Mouse (Mus musculus): ENCODE measurements around the gene Prpsap2. TPM values are rescaled to one million over a fixed set of nuclear protein-coding genes. Genes with fewer than 3 reads are reported as not detected.

Gene Prpsap2
- polyA plus RNA-seq, 1 experiment from 2014 or later = 49.8 TPM

DNA sequence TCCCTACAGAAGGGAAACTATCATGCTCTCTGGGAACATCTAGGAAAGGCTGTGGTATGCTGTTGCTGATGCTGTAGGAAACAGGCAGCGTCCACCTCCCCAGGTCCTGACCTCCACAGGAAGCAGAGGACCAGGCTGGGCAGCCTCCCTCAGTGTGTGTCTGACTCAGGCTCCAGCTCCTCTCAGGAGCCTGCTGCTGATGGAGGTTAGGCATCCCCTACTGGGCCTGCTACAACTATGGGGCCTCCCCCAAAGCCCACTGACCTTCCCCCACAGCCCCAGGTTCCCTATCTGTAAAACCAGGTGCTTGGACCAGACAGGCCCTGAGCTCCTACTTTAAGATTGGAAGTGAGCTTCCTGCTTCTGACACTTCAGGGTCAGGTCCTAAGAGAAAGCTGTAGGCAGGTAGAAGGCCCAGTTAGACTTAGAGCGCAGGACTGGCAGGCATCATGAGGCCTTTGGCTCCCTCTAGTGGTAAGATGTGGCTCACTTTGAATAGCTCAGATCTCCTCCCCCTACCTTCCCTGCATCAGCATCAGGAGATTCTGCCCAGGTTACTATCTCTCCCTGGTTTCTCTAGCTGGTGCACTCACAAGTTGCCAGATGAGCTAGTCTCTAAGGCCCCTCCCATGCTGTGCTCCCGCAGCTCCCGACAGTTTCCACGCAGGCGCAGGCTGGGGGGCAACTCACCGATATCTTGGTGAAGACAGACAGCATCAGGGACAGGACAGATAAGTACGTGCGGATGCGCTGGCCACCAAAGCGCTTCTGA lies 47.4 kb downstream of the Prpsap2 start:
- H3K9ac ChIP-seq (replicated peaks) = no peak overlapping the region
- no peak overlapping the region for H3K27ac ChIP-seq (replicated peaks)
- H3K4me2 ChIP-seq = no peak overlapping the region
- H3K4me3 ChIP-seq (replicated peaks) = no peak overlapping the region
- no peaks in the 10 kb centered on the region for H3K36me3 ChIP-seq
- 0 out of 2 replicates have a peak, but pooled peaks cover 2% of the 10 kb centered on the region for H3K4me1 ChIP-seq
- peak; percentile 89 for ATAC-seq (ENCODE audit: low FRiP score)
- no peaks in the 10 kb centered on the region for H3K27me3 ChIP-seq (replicated peaks)
- no peaks in the 10 kb centered on the region for H3K9me3 ChIP-seq (replicated peaks)
- 44% methylated on average over 11 of the region's 11 CpGs for WGBS

- no peak overlapping the region for H3K4me2 ChIP-seq
- 0 out of 2 replicates have a peak, but pooled peaks cover 2% of the 10 kb centered on the region for H3K4me1 ChIP-seq
- no peak overlapping the region for H3K9ac ChIP-seq (replicated peaks)
- no peak overlapping the region for H3K4me3 ChIP-seq (replicated peaks)
- no peaks in the 10 kb centered on the region for H3K27me3 ChIP-seq (replicated peaks)
- H3K9me3 ChIP-seq (replicated peaks) = no peaks in the 10 kb centered on the region
- no peak overlapping the region for H3K27ac ChIP-seq (replicated peaks)
- H3K36me3 ChIP-seq = no peaks in the 10 kb centered on the region
- ATAC-seq (ENCODE audit: low FRiP score) = no peak
- 53% methylated on average over 15 of the region's 15 CpGs for WGBS
These were observed 48.6 kb downstream of the Prpsap2 start for GRCm38 (mm10) chr11:61713157-61713855.

- Histone ChIP-seq H3K27ac (replicated peaks) (no peak overlapping the region), H3K4me1 (no peaks in the 10 kb centered on the region), H3K4me3 (replicated peaks) (no peak overlapping the region), H3K36me3 (no peaks in the 10 kb centered on the region), H3K4me2 (no peak overlapping the region), H3K9ac (replicated peaks) (no peak overlapping the region), H3K27me3 (replicated peaks) (no peaks in the 10 kb centered on the region), H3K9me3 (replicated peaks) (no peaks in the 10 kb centered on the region)
- 64% methylated on average over 3 of the region's 3 CpGs for WGBS
- ATAC-seq (ENCODE audit: low FRiP score) = no peak
These were observed 53.0 kb downstream of the Prpsap2 start for GRCm38 (mm10) chr11:61708928-61709327.

- Histone ChIP-seq H3K9me3 (replicated peaks) (no peaks in the 10 kb centered on the region), H3K27ac (replicated peaks) (no peak overlapping the region), H3K9ac (replicated peaks) (no peak overlapping the region), H3K4me1 (no peaks in the 10 kb centered on the region), H3K4me3 (replicated peaks) (no peak overlapping the region), H3K27me3 (replicated peaks) (no peaks in the 10 kb centered on the region), H3K4me2 (no peak overlapping the region), H3K36me3 (no peaks in the 10 kb centered on the region)
- WGBS = 86% methylated on average over 4 of the region's 4 CpGs
- no peak for ATAC-seq (ENCODE audit: low FRiP score)
These were observed 55.7 kb downstream of the Prpsap2 start for GRCm38 (mm10) chr11:61706232-61706631.

GRCm38 (mm10) chr11:61705581-61705980 lies 56.3 kb downstream of the Prpsap2 start:
- Histone ChIP-seq H3K4me3 (replicated peaks) (no peak overlapping the region), H3K9ac (replicated peaks) (no peak overlapping the region), H3K9me3 (replicated peaks) (no peaks in the 10 kb centered on the region), H3K4me1 (no peaks in the 10 kb centered on the region), H3K27me3 (replicated peaks) (no peaks in the 10 kb centered on the region), H3K4me2 (no peak overlapping the region), H3K36me3 (no peaks in the 10 kb centered on the region), H3K27ac (replicated peaks) (no peak overlapping the region)
- WGBS = 94% methylated on average over 2 of the region's 2 CpGs
- no peak for ATAC-seq (ENCODE audit: low FRiP score)

- H3K9ac ChIP-seq (replicated peaks) = no peak overlapping the region
- no peaks in the 10 kb centered on the region for H3K4me1 ChIP-seq
- H3K4me2 ChIP-seq = no peak overlapping the region
- H3K36me3 ChIP-seq = no peaks in the 10 kb centered on the region
- H3K9me3 ChIP-seq (replicated peaks) = no peaks in the 10 kb centered on the region
- ATAC-seq (ENCODE audit: low FRiP score) = no peak
- no peak overlapping the region for H3K27ac ChIP-seq (replicated peaks)
- WGBS = 95% methylated on average over 5 of the region's 5 CpGs
- H3K4me3 ChIP-seq (replicated peaks) = no peak overlapping the region
- H3K27me3 ChIP-seq (replicated peaks) = no peaks in the 10 kb centered on the region
These were observed 59.4 kb downstream of the Prpsap2 start for GRCm38 (mm10) chr11:61702494-61702893.

DNA sequence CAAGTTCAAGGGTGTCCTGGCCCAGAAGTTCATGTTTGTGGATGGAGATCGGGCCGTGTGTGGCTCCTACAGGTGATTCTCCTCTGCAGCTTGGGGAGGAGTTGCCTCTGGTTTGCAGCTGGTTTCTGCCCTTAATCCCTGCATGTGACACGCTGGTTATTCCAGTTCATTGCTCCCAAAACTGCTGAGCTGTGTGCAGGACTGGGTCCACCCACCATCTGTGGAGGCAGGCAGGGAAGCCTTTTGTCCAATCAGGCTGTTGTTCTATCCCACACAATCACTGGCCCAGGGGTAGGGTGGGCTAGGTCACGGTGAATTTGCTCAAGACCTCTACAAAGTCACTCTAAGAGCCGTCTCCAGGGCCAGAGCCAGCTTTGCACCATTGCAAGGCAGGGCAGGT lies 60.2 kb downstream of the Prpsap2 start:
- ATAC-seq (ENCODE audit: low FRiP score) = no peak
- Histone ChIP-seq H3K4me2 (no peak overlapping the region), H3K9me3 (replicated peaks) (no peaks in the 10 kb centered on the region), H3K36me3 (no peaks in the 10 kb centered on the region), H3K27ac (replicated peaks) (no peak overlapping the region), H3K4me1 (no peaks in the 10 kb centered on the region), H3K27me3 (replicated peaks) (no peaks in the 10 kb centered on the region), H3K9ac (replicated peaks) (no peak overlapping the region), H3K4me3 (replicated peaks) (no peak overlapping the region)
- 32% methylated on average over 5 of the region's 5 CpGs for WGBS

DNA sequence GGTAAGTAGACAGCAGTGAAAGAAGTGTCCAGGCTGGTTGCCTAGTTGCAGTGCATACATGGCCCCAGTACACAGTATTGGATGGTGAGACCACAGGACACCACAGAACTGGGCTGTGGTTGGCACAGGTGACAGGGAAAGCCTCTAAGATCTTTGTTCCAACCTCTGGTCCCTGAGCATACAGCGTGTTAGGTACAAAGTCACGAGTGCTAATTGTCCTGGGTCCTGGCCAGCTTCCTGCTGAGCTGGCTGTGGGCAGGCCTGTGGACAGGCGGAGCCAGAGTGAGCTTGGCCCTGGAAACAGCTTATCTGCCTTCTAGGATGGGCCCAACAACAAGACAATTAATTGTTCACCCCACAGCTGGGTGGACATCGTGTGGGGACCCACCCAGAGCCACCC lies 62.0 kb downstream of the Prpsap2 start:
- no peak for ATAC-seq (ENCODE audit: low FRiP score)
- Histone ChIP-seq H3K9ac (replicated peaks) (no peak overlapping the region), H3K4me3 (replicated peaks) (no peak overlapping the region), H3K4me2 (no peak overlapping the region), H3K27ac (replicated peaks) (no peak overlapping the region), H3K9me3 (replicated peaks) (no peaks in the 10 kb centered on the region), H3K4me1 (no peaks in the 10 kb centered on the region), H3K27me3 (replicated peaks) (no peaks in the 10 kb centered on the region), H3K36me3 (no peaks in the 10 kb centered on the region)
- 43% methylated on average over 4 of the region's 4 CpGs for WGBS

DNA sequence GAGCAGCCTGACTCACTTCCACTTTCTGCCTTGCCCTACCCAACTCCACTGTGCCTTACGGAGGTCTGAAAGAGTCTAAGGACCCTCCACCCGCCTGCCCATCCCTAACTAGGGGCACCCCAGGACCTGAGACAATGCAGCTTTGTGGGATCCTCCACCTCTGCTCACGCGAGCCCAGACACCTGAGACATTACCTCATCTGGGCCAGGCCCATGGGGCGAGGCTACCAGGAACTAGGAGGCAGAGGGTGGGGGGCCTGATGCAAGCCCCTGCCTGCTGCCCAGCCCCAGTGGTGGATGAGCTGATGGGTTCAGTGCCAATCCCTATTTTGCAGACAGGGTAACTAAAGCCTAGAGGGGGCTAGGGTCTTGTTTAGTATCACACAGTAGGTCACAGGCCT lies 62.4 kb downstream of the Prpsap2 start:
- H3K27me3 ChIP-seq (replicated peaks) = no peaks in the 10 kb centered on the region
- H3K9ac ChIP-seq (replicated peaks) = no peak overlapping the region
- no peak overlapping the region for H3K4me2 ChIP-seq
- H3K4me1 ChIP-seq = no peaks in the 10 kb centered on the region
- no peak for ATAC-seq (ENCODE audit: low FRiP score)
- no peaks in the 10 kb centered on the region for H3K36me3 ChIP-seq
- no peak overlapping the region for H3K27ac ChIP-seq (replicated peaks)
- no peaks in the 10 kb centered on the region for H3K9me3 ChIP-seq (replicated peaks)
- H3K4me3 ChIP-seq (replicated peaks) = no peak overlapping the region
- 93% methylated on average over 5 of the region's 5 CpGs for WGBS

DNA sequence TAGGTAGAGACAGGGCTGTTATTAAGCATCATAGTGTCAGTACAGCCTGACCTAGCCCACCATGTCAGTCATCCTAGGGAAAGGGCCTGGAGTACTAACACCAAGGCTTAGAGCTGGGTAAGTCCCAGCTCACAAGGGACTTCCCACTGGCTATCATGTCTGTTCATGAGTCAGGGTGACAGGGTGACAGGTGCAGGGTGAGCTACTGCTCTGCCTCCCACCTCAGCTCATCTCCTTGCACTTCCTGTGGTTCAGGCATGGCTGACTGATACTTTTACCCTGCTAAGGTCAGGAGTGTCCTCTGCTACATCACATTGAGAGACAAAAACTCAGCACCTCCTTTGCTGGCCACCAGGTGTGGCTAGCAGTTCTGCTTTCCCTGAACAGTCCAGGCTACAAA lies 63.0 kb downstream of the Prpsap2 start:
- H3K9ac ChIP-seq (replicated peaks) = no peak overlapping the region
- no peaks in the 10 kb centered on the region for H3K9me3 ChIP-seq (replicated peaks)
- ATAC-seq (ENCODE audit: low FRiP score) = no peak
- H3K27ac ChIP-seq (replicated peaks) = no peak overlapping the region
- no peak overlapping the region for H3K4me3 ChIP-seq (replicated peaks)
- H3K27me3 ChIP-seq (replicated peaks) = no peaks in the 10 kb centered on the region
- no peak overlapping the region for H3K4me2 ChIP-seq
- no peaks in the 10 kb centered on the region for H3K4me1 ChIP-seq
- no peaks in the 10 kb centered on the region for H3K36me3 ChIP-seq

GRCm38 (mm10) chr11:61692996-61693395 lies 68.9 kb downstream of the Prpsap2 start:
- 88% methylated on average over 5 of the region's 5 CpGs for WGBS
- H3K9ac ChIP-seq (replicated peaks) = no peak overlapping the region
- no peak overlapping the region for H3K27ac ChIP-seq (replicated peaks)
- no peak for ATAC-seq (ENCODE audit: low FRiP score)
- no peaks in the 10 kb centered on the region for H3K9me3 ChIP-seq (replicated peaks)
- no peaks in the 10 kb centered on the region for H3K4me1 ChIP-seq
- H3K4me3 ChIP-seq (replicated peaks) = no peak overlapping the region
- H3K27me3 ChIP-seq (replicated peaks) = no peaks in the 10 kb centered on the region
- no peaks in the 10 kb centered on the region for H3K36me3 ChIP-seq
- H3K4me2 ChIP-seq = no peak overlapping the region

DNA sequence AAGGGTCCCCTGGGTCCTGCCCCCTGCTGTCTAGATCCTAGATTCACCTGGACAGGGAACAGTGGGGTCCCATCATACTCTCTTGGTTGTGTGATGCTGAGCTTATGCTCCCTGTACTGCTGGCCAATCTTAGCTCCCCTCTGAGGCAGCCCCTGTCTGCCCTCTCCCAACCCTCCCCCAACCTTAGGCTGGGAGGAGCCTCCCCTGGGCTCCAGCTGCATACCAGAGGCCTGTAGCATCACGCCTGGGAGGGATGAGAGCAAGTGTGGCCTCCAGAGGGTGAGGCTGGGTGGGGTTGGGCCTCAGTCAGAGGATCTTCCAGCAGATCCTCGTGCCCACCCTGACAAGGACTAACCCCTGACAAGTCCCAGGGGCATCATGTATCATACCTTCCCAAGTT lies 74.3 kb downstream of the Prpsap2 start:
- Histone ChIP-seq H3K9me3 (replicated peaks) (no peaks in the 10 kb centered on the region), H3K9ac (replicated peaks) (no peak overlapping the region), H3K27me3 (replicated peaks) (peaks cover 35% of the 10 kb centered on the region), H3K4me1 (peaks cover 10% of the 10 kb centered on the region), H3K27ac (replicated peaks) (no peak overlapping the region), H3K4me2 (no peak overlapping the region), H3K4me3 (replicated peaks) (no peak overlapping the region), H3K36me3 (no peaks in the 10 kb centered on the region)
- WGBS = 53% methylated on average over 2 of the region's 2 CpGs
- ATAC-seq (ENCODE audit: low FRiP score) = no peak

Data from neural tube, embryonic 15.5 days (tissue).